Mouse (Mus musculus): ENCODE measurements around the gene Il1rapl2.

GRCm38 (mm10) chrX:137755537-137755936 lies 185.1 kb downstream of the Il1rapl2 start:
- TF ChIP-seq GATA1 (IDR thresholded peaks at IDR 0.05; ENCODE audit: borderline replicate concordance, low read length) (no peak), FLI1 (IDR thresholded peaks at IDR 0.05; ENCODE audit: low read length) (no peak)
